Mouse (Mus musculus) lung, adult 2 months (tissue): Measurements from ENCODE around the gene Kcng3.

Experiments
- CTCF ChIP-seq: fragments of 200-500 bp; IDR thresholded peaks from 2 replicates; pipeline ENCODE4 v1.5.1; 2011; ENCODE audit warnings: mild to moderate bottlenecking, low read length, control low read depth; ENCODE audit not compliant: insufficient read depth
- POLR2A ChIP-seq: fragments of 200-500 bp; IDR thresholded peaks from 2 replicates; pipeline ENCODE4 v1.6.1; 2011; ENCODE audit warnings: low read depth, mild to moderate bottlenecking, control low read depth, low read length, borderline replicate concordance; ENCODE audit errors: extremely low read depth

GRCm38 (mm10) chr17:83630787-83631678 lies 662 bp downstream of the Kcng3 start:
- TF ChIP-seq CTCF = no peak
- no peak for TF ChIP-seq POLR2A
